Comparison of ENCODE assay signal across 18 mouse cellular contexts in genomic region chr15:65502656-65503055, GRCm38 (mm10).
"Had no signal": no experiment of that assay in that cellular context is flagged by ENCODE, and none has a peak within 500 bp of the region (broad histone marks: within the 10 kb centered on the region; RNA-seq: fewer than 3 reads in every experiment).

No protein-coding gene starts in this region.

- H3K36me3 ChIP-seq: midbrain, embryonic 10.5 days; midbrain, embryonic 12.5 days; neural tube, embryonic 13.5 days; neural tube, embryonic 15.5 days had no signal

- H3K4me3 ChIP-seq: midbrain, embryonic 10.5 days; midbrain, embryonic 12.5 days; myocyte; neural tube, embryonic 13.5 days; neural tube, embryonic 15.5 days had no signal

- H3K27ac ChIP-seq: midbrain, embryonic 10.5 days; midbrain, embryonic 12.5 days; neural tube, embryonic 13.5 days; neural tube, embryonic 15.5 days had no signal

- H3K4me2 ChIP-seq: lung, embryonic 14.5 days; midbrain, embryonic 12.5 days; neural tube, embryonic 13.5 days; neural tube, embryonic 15.5 days had no signal

- H3K27me3 ChIP-seq: midbrain, embryonic 12.5 days; neural tube, embryonic 13.5 days; neural tube, embryonic 15.5 days had no signal

- ATAC-seq: midbrain, embryonic 16.5 days had no signal

- H3K9ac ChIP-seq: lung, embryonic 14.5 days; midbrain, embryonic 12.5 days; neural tube, embryonic 13.5 days; neural tube, embryonic 15.5 days had no signal

- H3K9me3 ChIP-seq: midbrain, embryonic 10.5 days; midbrain, embryonic 12.5 days; neural tube, embryonic 13.5 days; neural tube, embryonic 15.5 days had no signal

- DNase-seq: lung, embryonic 14.5 days; lung, postnatal 10 days; lung, postnatal 4 days; midbrain, embryonic 14.5 days; retina, postnatal 1 day; right cerebral cortex, adult 18-20 months; right cerebral cortex, postnatal 25 days; right cerebral cortex, postnatal 4 days; spleen, adult 18-20 months; thymus, adult 18-20 months; thymus, postnatal 14 days; thymus, postnatal 36 days had no signal

- H3K4me1 ChIP-seq: midbrain, embryonic 10.5 days; midbrain, embryonic 12.5 days; neural tube, embryonic 13.5 days; neural tube, embryonic 15.5 days had no signal
